Comparison of ENCODE assay signal across 14 mouse cellular contexts in the genomic region with DNA sequence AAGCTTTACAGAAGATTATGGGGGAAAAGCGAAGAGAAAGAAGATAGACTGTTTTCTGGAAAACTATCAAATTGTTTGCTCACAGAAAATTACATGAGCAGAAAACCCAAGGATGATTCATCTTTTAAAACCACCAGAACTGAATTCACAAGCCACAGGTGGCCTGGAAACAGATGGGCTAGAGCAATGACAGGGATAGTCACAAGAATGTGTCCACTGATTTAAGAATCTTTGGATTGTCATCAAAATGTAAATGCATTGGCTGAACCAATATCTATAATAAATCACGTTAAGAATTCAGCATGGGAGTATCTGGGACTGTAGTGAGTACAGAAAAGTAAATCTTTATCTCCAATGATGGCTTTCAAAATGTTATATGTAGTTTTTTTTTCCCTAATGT.
"Had no signal": no experiment of that assay in that cellular context is flagged by ENCODE, and none has a peak within 500 bp of the region (broad histone marks: within the 10 kb centered on the region; RNA-seq: fewer than 3 reads in every experiment).

No protein-coding gene starts in this region.

- H3K4me3 ChIP-seq: midbrain, embryonic 10.5 days; midbrain, embryonic 13.5 days; midbrain, embryonic 15.5 days; neural tube, embryonic 12.5 days had no signal

- H3K27me3 ChIP-seq: midbrain, embryonic 13.5 days; midbrain, embryonic 15.5 days; neural tube, embryonic 12.5 days had no signal

- H3K4me2 ChIP-seq: lung, embryonic 14.5 days; midbrain, embryonic 13.5 days; midbrain, embryonic 15.5 days; neural tube, embryonic 12.5 days had no signal

- DNase-seq: lung, adult 18-20 months; lung, embryonic 14.5 days; lung, postnatal 10 days; lung, postnatal 4 days; right cerebral cortex, postnatal 25 days; right cerebral cortex, postnatal 4 days; spleen, adult 18-20 months; thymus, adult 18-20 months; thymus, postnatal 25 days; thymus, postnatal 4 days had no signal

- H3K36me3 ChIP-seq: midbrain, embryonic 10.5 days; midbrain, embryonic 13.5 days; midbrain, embryonic 15.5 days; neural tube, embryonic 12.5 days had no signal
